Mouse (Mus musculus) forebrain, embryonic 15.5 days (tissue): ENCODE measurements around the gene 1700020D05Rik. TPM values are rescaled to one million over a fixed set of nuclear protein-coding genes. Genes with fewer than 3 reads are reported as not detected.

Experiments
- ATAC-seq: fragments of 200-750 bp; cut with Nextera tagmentation; replicated peaks from 2 replicates; pipeline ENCODE4 v1.8.0; 2017; ENCODE audit warnings: mild to moderate bottlenecking, moderate TSS enrichment, moderate library complexity
- H3K27ac ChIP-seq: fragments of 300-500 bp; sonication (generic); replicated peaks from 2 replicates; pipeline ENCODE4 v1.5.1; 2015; ENCODE audit warnings: mild to moderate bottlenecking, inconsistent platforms
- H3K27me3 ChIP-seq: fragments of 300-500 bp; sonication (generic); 2 replicates; pipeline ENCODE4 v1.6.1; 2015; ENCODE audit warnings: inconsistent platforms
- H3K36me3 ChIP-seq: fragments of 300-500 bp; sonication (generic); 2 replicates; pipeline ENCODE4 v1.6.1; 2015; ENCODE audit warnings: mild to moderate bottlenecking, inconsistent platforms
- H3K4me1 ChIP-seq: fragments of 300-500 bp; sonication (generic); 2 replicates; pipeline ENCODE4 v1.6.1; 2015; ENCODE audit warnings: inconsistent platforms
- H3K4me2 ChIP-seq: fragments of 300-500 bp; sonication (generic); replicated peaks from 2 replicates; pipeline ENCODE4 v1.6.1; 2015; ENCODE audit warnings: mild to moderate bottlenecking, inconsistent platforms
- H3K4me3 ChIP-seq: fragments of 300-500 bp; sonication (generic); 2 replicates; pipeline ENCODE4 v1.5.1; 2015; ENCODE audit warnings: mild to moderate bottlenecking, inconsistent platforms
- H3K9ac ChIP-seq: fragments of 300-500 bp; sonication (generic); replicated peaks from 2 replicates; pipeline ENCODE4 v1.6.1; 2015; ENCODE audit warnings: mild to moderate bottlenecking, inconsistent platforms
- H3K9me3 ChIP-seq: fragments of 300-500 bp; sonication (generic); 2 replicates; pipeline ENCODE4 v1.6.1; 2016; ENCODE audit warnings: inconsistent platforms
- WGBS: fragments of 180-500 bp; shearing (Covaris S2); methylation state at CpG from one replicate; pipeline ENCODE4 v1.1.7; 2015; ENCODE audit warnings: mixed read lengths; 5-methylcytosine and 5-hydroxymethylcytosine counted together
- polyA plus RNA-seq: library from polyadenylated mRNA; unstranded; fragments of >200 nt; fragmentation: Nextera tagmentation; extraction: Ambion mirVana; gene quantifications from 2 replicates; pipeline ENCODE4 v1.2.1, GENCODE M21; 2015

The 1700020D05Rik gene
- polyA plus RNA-seq, 1 experiment from 2014 or later = 0.39 TPM

DNA sequence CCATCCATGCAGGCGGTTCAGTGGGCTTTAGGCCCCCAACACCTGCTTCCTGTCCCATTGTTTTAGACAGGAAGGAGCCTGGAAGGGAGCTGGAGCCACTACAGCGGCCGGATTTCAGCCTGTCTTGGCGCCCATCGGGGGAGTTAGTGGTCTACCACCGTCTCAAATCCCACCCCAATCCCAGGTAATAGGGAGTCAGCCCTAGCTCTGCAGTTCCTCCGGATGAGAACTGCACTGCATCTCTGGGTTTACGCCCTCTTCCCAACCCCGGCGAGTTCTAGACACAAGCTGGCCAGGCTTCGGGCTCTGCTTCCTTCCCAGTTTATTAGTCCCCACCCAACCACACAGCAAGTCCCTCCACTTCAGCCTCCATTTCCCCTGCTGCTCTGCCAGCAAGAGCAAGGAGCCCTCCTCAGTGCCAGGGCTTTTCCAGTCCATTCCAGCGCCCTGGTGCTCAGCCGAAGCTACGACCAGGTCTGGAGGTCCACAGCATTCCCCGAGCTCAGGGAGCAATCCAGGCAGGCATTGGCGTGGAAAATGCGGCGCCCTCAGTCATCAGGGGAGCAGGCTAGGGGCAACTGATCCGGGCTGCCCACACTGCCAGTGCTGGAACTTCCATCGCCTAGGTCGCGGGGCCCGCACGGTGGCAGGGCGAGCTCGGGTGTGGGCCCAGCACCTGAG, 47.2 kb downstream of the 1700020D05Rik start:
- no peak for ATAC-seq
- Histone ChIP-seq H3K27me3 (0 out of 2 replicates have a peak, but pooled peaks cover 9% of the 10 kb centered on the region), H3K27ac (peak overlapping the region; percentile 94), H3K4me3 (peak overlapping the region; percentile 59), H3K9me3 (no peaks in the 10 kb centered on the region), H3K4me2 (peak overlapping the region; percentile 94), H3K9ac (peak overlapping the region; percentile 68), H3K4me1 (peaks cover 43% of the 10 kb centered on the region), H3K36me3 (0 out of 2 replicates have a peak, but pooled peaks cover 3% of the 10 kb centered on the region)
- 4% methylated on average over 26 of the region's 26 CpGs for WGBS

DNA sequence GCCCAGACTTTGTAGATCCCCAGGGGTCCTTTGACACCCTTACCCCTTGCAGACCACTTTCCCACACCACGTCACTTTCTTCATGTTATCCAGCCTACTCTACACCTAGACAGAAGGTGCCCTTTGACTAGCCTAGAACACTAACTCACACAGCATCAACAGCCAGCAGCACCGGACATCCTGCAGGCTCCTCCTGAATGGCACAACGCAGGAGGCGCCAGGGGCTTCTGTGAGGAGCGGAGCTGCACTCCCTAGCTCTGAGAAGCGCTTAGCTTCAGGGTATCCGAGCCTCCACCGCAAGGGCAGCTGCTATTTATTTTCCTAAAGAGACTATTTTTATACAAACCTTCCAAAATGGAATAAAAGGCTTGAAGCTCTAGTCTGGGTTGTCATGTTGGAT, 48.0 kb downstream of the 1700020D05Rik start:
- Histone ChIP-seq H3K36me3 (0 out of 2 replicates have a peak, but pooled peaks cover 3% of the 10 kb centered on the region), H3K4me1 (peaks cover 37% of the 10 kb centered on the region), H3K27ac (no peak overlapping the region; the same call in 1 of the 2 replicates), H3K9ac (peak overlapping the region; percentile 68), H3K27me3 (peaks cover 10% of the 10 kb centered on the region; the same call in 1 of the 2 replicates), H3K4me3 (peak overlapping the region; percentile 59), H3K4me2 (peak overlapping the region; percentile 94), H3K9me3 (no peaks in the 10 kb centered on the region)
- no peak for ATAC-seq
- 60% methylated on average over 8 of the region's 8 CpGs for WGBS

DNA sequence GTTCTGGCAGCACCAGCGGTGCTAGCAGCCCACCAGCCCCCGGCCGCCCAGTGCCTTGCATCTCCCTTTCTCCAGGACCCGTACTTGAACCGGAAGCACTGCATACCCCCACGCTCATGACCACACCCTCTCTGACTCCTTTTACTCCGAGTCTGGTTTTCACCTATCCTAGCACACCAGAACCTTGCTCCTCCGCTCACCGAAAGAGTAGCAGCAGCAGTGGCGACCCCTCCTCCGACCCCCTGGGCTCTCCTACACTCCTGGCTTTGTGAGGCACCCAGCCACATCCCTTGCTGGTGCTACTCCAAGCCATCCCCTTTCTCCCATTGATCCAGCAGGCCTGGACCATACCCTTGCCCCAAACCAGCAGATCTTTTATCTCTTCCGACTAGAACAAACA, 48.5 kb downstream of the 1700020D05Rik start:
- Histone ChIP-seq H3K4me2 (peak overlapping the region; percentile 94), H3K4me3 (0 out of 2 replicates have a peak overlapping the region, but pooled peaks have one; percentile 59), H3K27me3 (peaks cover 15% of the 10 kb centered on the region), H3K4me1 (peaks cover 35% of the 10 kb centered on the region), H3K9me3 (no peaks in the 10 kb centered on the region), H3K27ac (no peak overlapping the region), H3K9ac (peak overlapping the region; percentile 68; the same call in 1 of the 2 replicates), H3K36me3 (0 out of 2 replicates have a peak, but pooled peaks cover 3% of the 10 kb centered on the region)
- no peak for ATAC-seq
- whole genome bisulfite sequencing = 76% methylated on average over 12 of the region's 12 CpGs

Other genes with a start within 250 kb of the 1700020D05Rik start
- 32.5 and 33.3 TPM in 2 replicates for gene Pacs1, start 230.7 kb downstream of the 1700020D05Rik start, polyA plus RNA-seq
- 381 and 383 TPM in 2 replicates for gene Sf3b2, start 208.3 kb downstream of the 1700020D05Rik start, polyA plus RNA-seq
- 31.4 and 31.6 TPM in 2 replicates for gene Gal3st3, start 205.5 kb downstream of the 1700020D05Rik start, polyA plus RNA-seq
- not detected in 2 replicates for gene Catsper1, start 168.0 kb downstream of the 1700020D05Rik start, polyA plus RNA-seq
- gene Cst6, start 154.2 kb downstream of the 1700020D05Rik start, polyA plus RNA-seq = 2.7 and 3.1 TPM in 2 replicates
- 49.6 and 52.8 TPM in 2 replicates for gene Eif1ad, start 137.0 kb downstream of the 1700020D05Rik start, polyA plus RNA-seq
- 401 and 423 TPM in 2 replicates for gene Banf1, start 136.6 kb downstream of the 1700020D05Rik start, polyA plus RNA-seq
- gene Sart1, start 115.1 kb downstream of the 1700020D05Rik start, polyA plus RNA-seq = 81.2 and 90.2 TPM in 2 replicates
- 0.10 TPM in 1 of 2 replicates, not detected in the other for gene Tsga10ip, start 101.3 kb downstream of the 1700020D05Rik start, polyA plus RNA-seq
- 306 and 315 TPM in 2 replicates for gene Drap1, start 78.8 kb downstream of the 1700020D05Rik start, polyA plus RNA-seq
- gene AI837181, start 78.6 kb downstream of the 1700020D05Rik start, polyA plus RNA-seq = 66.5 TPM in 2 replicates
- gene Fosl1, start 56.2 kb downstream of the 1700020D05Rik start, polyA plus RNA-seq = not detected in 2 replicates
- 10.7 and 11.4 TPM in 2 replicates for gene Ccdc85b, start 45.9 kb downstream of the 1700020D05Rik start, polyA plus RNA-seq
- 160 and 184 TPM in 2 replicates for gene Fibp, start 43.2 kb downstream of the 1700020D05Rik start, polyA plus RNA-seq
- gene Ctsw, start 35.3 kb downstream of the 1700020D05Rik start, polyA plus RNA-seq = 4.4 and 4.8 TPM in 2 replicates
- 30.1 TPM in 2 replicates for gene Efemp2, start 29.8 kb downstream of the 1700020D05Rik start, polyA plus RNA-seq
- gene Mus81, start 15.4 kb downstream of the 1700020D05Rik start, polyA plus RNA-seq = 55.3 and 60.7 TPM in 2 replicates
- 3,659 and 3,744 TPM in 2 replicates for gene Cfl1, start 13.3 kb downstream of the 1700020D05Rik start, polyA plus RNA-seq
- gene Snx32, start 6.8 kb upstream of the 1700020D05Rik start, polyA plus RNA-seq = 71.9 and 72.8 TPM in 2 replicates
- gene Ovol1, start 56.9 kb upstream of the 1700020D05Rik start, polyA plus RNA-seq = not detected in 2 replicates
- gene Ap5b1, start 64.2 kb upstream of the 1700020D05Rik start, polyA plus RNA-seq = 2.2 and 2.3 TPM in 2 replicates
- 93.4 and 99.8 TPM in 2 replicates for gene Rnaseh2c, start 98.1 kb upstream of the 1700020D05Rik start, polyA plus RNA-seq
- gene Kat5, start 106.5 kb upstream of the 1700020D05Rik start, polyA plus RNA-seq = 75.9 and 76.9 TPM in 2 replicates
- gene Rela, start 133.7 kb upstream of the 1700020D05Rik start, polyA plus RNA-seq = 34.7 and 38.3 TPM in 2 replicates
- gene Sipa1, start 159.9 kb upstream of the 1700020D05Rik start, polyA plus RNA-seq = 14.1 and 15.5 TPM in 2 replicates
- 12.2 and 13.0 TPM in 2 replicates for gene Map3k11, start 185.0 kb upstream of the 1700020D05Rik start, polyA plus RNA-seq
- 27.6 and 29.1 TPM in 2 replicates for gene Pcnx3, start 185.1 kb upstream of the 1700020D05Rik start, polyA plus RNA-seq
- 0.33 TPM in 1 of 2 replicates, not detected in the other for gene Kcnk7, start 200.6 kb upstream of the 1700020D05Rik start, polyA plus RNA-seq
- gene Ehbp1l1, start 222.5 kb upstream of the 1700020D05Rik start, polyA plus RNA-seq = 11.1 and 13.3 TPM in 2 replicates
- gene Fam89b, start 225.9 kb upstream of the 1700020D05Rik start, polyA plus RNA-seq = 190 and 200 TPM in 2 replicates
- 10.6 and 14.3 TPM in 2 replicates for gene Ltbp3, start 237.1 kb upstream of the 1700020D05Rik start, polyA plus RNA-seq